Mouse (Mus musculus): ENCODE results near the gene Siah1b. TPM values are rescaled to one million over a fixed set of nuclear protein-coding genes. Genes with fewer than 3 reads are reported as not detected.
A peak's percentile ranks its signal among the peaks of the same experiment; 100 is the strongest.

Siah1b gene
- total and polyA plus RNA-seq, 3 experiments: 17.5 to 20.6 (median 19.3) TPM

DNA sequence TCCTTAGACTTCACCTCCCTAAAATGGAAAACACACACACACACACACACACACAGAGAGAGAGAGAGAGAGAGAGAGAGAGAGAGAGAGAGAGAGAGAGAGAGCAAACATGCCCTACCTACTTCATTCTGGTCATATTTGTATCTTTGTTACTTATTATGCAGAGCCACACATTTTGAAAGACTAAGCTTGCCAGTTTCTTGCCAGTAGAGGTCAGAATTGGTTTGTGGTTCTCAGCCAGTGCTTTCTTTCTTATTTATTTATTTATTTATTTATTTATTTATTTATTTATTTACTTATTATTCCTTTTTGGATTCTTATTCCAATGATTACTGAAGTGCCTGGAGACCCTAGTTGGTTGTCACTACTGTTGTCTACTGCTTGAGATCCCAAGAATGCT is 25.2 kb upstream of the Siah1b start:
- Histone ChIP-seq H3K27me3 (ENCODE audit: insufficient read depth, low read length) (no peaks in the 10 kb centered on the region), H3K4me1 (ENCODE audit: insufficient read depth, low read depth, low read length) (peaks cover 24% of the 10 kb centered on the region), H3K36me3 (replicated peaks) (no peaks in the 10 kb centered on the region), H3K9me3 (replicated peaks) (no peaks in the 10 kb centered on the region), H3K4me3 (ENCODE audit: low read depth, low read length) (no peak overlapping the region)
- peak; percentile 22; the same call in 1 of the 2 replicates for ATAC-seq (ENCODE audit: extremely low read depth, insufficient number of reproducible peaks, low FRiP score, poor library complexity, severe bottlenecking)
- DNase-seq (ENCODE audit: low spot score): no peak
- no peak for TF ChIP-seq GATA2 (IDR thresholded peaks at IDR 0.05; ENCODE audit: borderline replicate concordance, low read depth, low read length)
- no peak for TF ChIP-seq TAL1 (conservative IDR thresholded peaks at IDR 0.05; ENCODE audit: low read depth, low read length)
- TF ChIP-seq CTCF (IDR thresholded peaks at IDR 0.05; ENCODE audit: low read depth, low read length): no peak
- TF ChIP-seq POLR2AphosphoS5 (IDR thresholded peaks at IDR 0.05; ENCODE audit: insufficient replicate concordance, low read depth, low read length): no peak
- TF ChIP-seq GATA1 (IDR thresholded peaks at IDR 0.05; ENCODE audit: borderline replicate concordance, low read length): no peak

GRCm38 (mm10) chrX:164095838-164096237 is 19.5 kb upstream of the Siah1b start:
- Histone ChIP-seq H3K27me3 (ENCODE audit: insufficient read depth, low read length) (no peaks in the 10 kb centered on the region), H3K4me1 (ENCODE audit: insufficient read depth, low read depth, low read length) (peaks cover 38% of the 10 kb centered on the region), H3K9me3 (replicated peaks) (no peaks in the 10 kb centered on the region), H3K36me3 (replicated peaks) (no peaks in the 10 kb centered on the region), H3K4me3 (ENCODE audit: low read depth, low read length) (no peak overlapping the region)
- TF ChIP-seq TAL1 (conservative IDR thresholded peaks at IDR 0.05; ENCODE audit: low read depth, low read length) (no peak), GATA1 (IDR thresholded peaks at IDR 0.05; ENCODE audit: borderline replicate concordance, low read length) (no peak), GATA2 (IDR thresholded peaks at IDR 0.05; ENCODE audit: borderline replicate concordance, low read depth, low read length) (no peak), CTCF (IDR thresholded peaks at IDR 0.05; ENCODE audit: low read depth, low read length) (no peak), POLR2AphosphoS5 (IDR thresholded peaks at IDR 0.05; ENCODE audit: insufficient replicate concordance, low read depth, low read length) (no peak)
- DNase-seq (ENCODE audit: low spot score): no peak
- no peak for ATAC-seq (ENCODE audit: extremely low read depth, insufficient number of reproducible peaks, low FRiP score, poor library complexity, severe bottlenecking)

- ATAC-seq (ENCODE audit: extremely low read depth, insufficient number of reproducible peaks, low FRiP score, poor library complexity, severe bottlenecking) (peak; percentile 24; the same call in 1 of the 2 replicates), DNase-seq (ENCODE audit: low spot score) (no peak)
- Histone ChIP-seq H3K27me3 (ENCODE audit: insufficient read depth, low read length) (no peaks in the 10 kb centered on the region), H3K9me3 (replicated peaks) (no peaks in the 10 kb centered on the region), H3K4me1 (ENCODE audit: insufficient read depth, low read depth, low read length) (peaks cover 52% of the 10 kb centered on the region), H3K36me3 (replicated peaks) (no peaks in the 10 kb centered on the region), H3K4me3 (ENCODE audit: low read depth, low read length) (no peak overlapping the region; the same call in 1 of the 2 replicates)
- TF ChIP-seq GATA2 (IDR thresholded peaks at IDR 0.05; ENCODE audit: borderline replicate concordance, low read depth, low read length) (no peak), GATA1 (IDR thresholded peaks at IDR 0.05; ENCODE audit: borderline replicate concordance, low read length) (no peak), POLR2AphosphoS5 (IDR thresholded peaks at IDR 0.05; ENCODE audit: insufficient replicate concordance, low read depth, low read length) (no peak), TAL1 (conservative IDR thresholded peaks at IDR 0.05; ENCODE audit: low read depth, low read length) (no peak), CTCF (IDR thresholded peaks at IDR 0.05; ENCODE audit: low read depth, low read length) (no peak)
Measured at GRCm38 (mm10) chrX:164093435-164093834, 17.1 kb upstream of the Siah1b start.

DNA sequence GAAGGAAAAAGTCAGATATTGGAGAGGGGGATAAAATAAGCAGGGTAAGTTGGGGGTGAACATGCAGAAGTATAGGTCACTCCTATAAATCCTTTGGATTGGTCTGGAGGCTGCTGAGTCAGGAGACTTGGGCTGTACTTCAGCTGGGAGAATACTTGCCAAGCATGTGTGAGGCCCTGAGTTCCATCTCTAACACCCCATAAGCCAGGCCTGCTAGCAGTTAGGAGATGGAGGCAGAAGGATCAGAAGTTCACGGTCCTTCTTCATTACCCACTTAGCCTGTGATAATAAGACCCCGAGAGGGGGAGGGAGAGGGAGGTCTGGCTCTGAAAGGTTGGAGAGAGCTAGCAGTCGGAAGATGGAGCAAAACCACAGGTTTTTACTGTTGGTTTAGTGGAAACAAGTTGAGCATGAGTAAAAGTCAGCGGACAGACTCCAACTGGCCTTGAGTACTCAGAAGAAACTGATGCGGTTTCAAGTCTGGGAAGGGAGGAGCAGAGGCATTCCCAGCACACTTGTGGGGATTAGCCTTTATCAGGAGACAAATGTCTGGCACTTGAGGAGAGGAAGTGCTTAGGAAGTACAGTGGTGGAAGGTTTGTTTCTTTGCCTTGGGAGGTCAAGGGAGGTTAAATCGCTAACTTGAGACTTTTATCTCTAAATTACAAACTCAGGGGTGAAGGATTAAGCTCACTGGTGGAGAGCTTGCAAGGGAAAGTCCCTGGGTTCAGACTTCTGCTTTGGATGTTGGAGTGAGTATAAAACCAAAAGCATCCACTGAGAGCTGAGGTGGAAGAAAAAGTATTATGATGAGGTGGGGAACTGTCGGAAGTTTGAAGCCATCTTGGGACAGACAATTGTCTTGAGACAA is 16.2 kb upstream of the Siah1b start:
- TF ChIP-seq GATA2 (IDR thresholded peaks at IDR 0.05; ENCODE audit: borderline replicate concordance, low read depth, low read length) (no peak), CTCF (IDR thresholded peaks at IDR 0.05; ENCODE audit: low read depth, low read length) (no peak), GATA1 (IDR thresholded peaks at IDR 0.05; ENCODE audit: borderline replicate concordance, low read length) (no peak)
- Histone ChIP-seq H3K27me3 (ENCODE audit: insufficient read depth, low read length) (no peaks in the 10 kb centered on the region), H3K9me3 (replicated peaks) (no peaks in the 10 kb centered on the region), H3K4me3 (ENCODE audit: low read depth, low read length) (no peak overlapping the region; the same call in 1 of the 2 replicates), H3K36me3 (replicated peaks) (no peaks in the 10 kb centered on the region), H3K4me1 (ENCODE audit: insufficient read depth, low read depth, low read length) (peaks cover 54% of the 10 kb centered on the region)
- ATAC-seq (ENCODE audit: extremely low read depth, insufficient number of reproducible peaks, low FRiP score, poor library complexity, severe bottlenecking) (0 out of 2 replicates have a peak, but pooled peaks have one; percentile 28), DNase-seq (ENCODE audit: low spot score) (no peak)

- ATAC-seq (ENCODE audit: extremely low read depth, insufficient number of reproducible peaks, low FRiP score, poor library complexity, severe bottlenecking) (no peak), DNase-seq (ENCODE audit: low spot score) (no peak)
- no peak for TF ChIP-seq CTCF (IDR thresholded peaks at IDR 0.05; ENCODE audit: low read depth, low read length)
- no peak for TF ChIP-seq POLR2AphosphoS5 (IDR thresholded peaks at IDR 0.05; ENCODE audit: insufficient replicate concordance, low read depth, low read length)
- TF ChIP-seq TAL1 (conservative IDR thresholded peaks at IDR 0.05; ENCODE audit: low read depth, low read length): no peak
- TF ChIP-seq GATA1 (IDR thresholded peaks at IDR 0.05; ENCODE audit: borderline replicate concordance, low read length): no peak
- TF ChIP-seq GATA2 (IDR thresholded peaks at IDR 0.05; ENCODE audit: borderline replicate concordance, low read depth, low read length): no peak
- H3K27me3 ChIP-seq (ENCODE audit: insufficient read depth, low read length): no peaks in the 10 kb centered on the region
- no peak overlapping the region for H3K4me3 ChIP-seq (ENCODE audit: low read depth, low read length)
- H3K9me3 ChIP-seq (replicated peaks): no peaks in the 10 kb centered on the region
- H3K36me3 ChIP-seq (replicated peaks): no peaks in the 10 kb centered on the region
- peaks cover 57% of the 10 kb centered on the region for H3K4me1 ChIP-seq (ENCODE audit: insufficient read depth, low read depth, low read length)
Measured at GRCm38 (mm10) chrX:164089916-164090315, 13.6 kb upstream of the Siah1b start.

- ATAC-seq (ENCODE audit: extremely low read depth, insufficient number of reproducible peaks, low FRiP score, poor library complexity, severe bottlenecking): peak; percentile 17; the same call in 1 of the 2 replicates
Measured at GRCm38 (mm10) chrX:164088582-164088981, 12.3 kb upstream of the Siah1b start, which contains the start of gene Cltrn. Gene Cltrn (plus strand): TSS chrX:164088830.

More at GRCm38 (mm10) chrX:164088582-164088981, 12.3 kb upstream of the Siah1b start, which contains the start of gene Cltrn:
- TF ChIP-seq GATA1 (IDR thresholded peaks at IDR 0.05; ENCODE audit: borderline replicate concordance, low read length) (no peak), CTCF (IDR thresholded peaks at IDR 0.05; ENCODE audit: low read depth, low read length) (no peak), POLR2AphosphoS5 (IDR thresholded peaks at IDR 0.05; ENCODE audit: insufficient replicate concordance, low read depth, low read length) (no peak), GATA2 (IDR thresholded peaks at IDR 0.05; ENCODE audit: borderline replicate concordance, low read depth, low read length) (no peak), TAL1 (conservative IDR thresholded peaks at IDR 0.05; ENCODE audit: low read depth, low read length) (no peak)
- Histone ChIP-seq H3K36me3 (replicated peaks) (no peaks in the 10 kb centered on the region), H3K4me3 (ENCODE audit: low read depth, low read length) (no peak within 1 kb of the TSS; the same call in 1 of the 2 replicates), H3K4me1 (ENCODE audit: insufficient read depth, low read depth, low read length) (peaks cover 58% of the 10 kb centered on the region), H3K27me3 (ENCODE audit: insufficient read depth, low read length) (no peaks in the 10 kb centered on the region), H3K9me3 (replicated peaks) (no peaks in the 10 kb centered on the region)
- no peak for DNase-seq (ENCODE audit: low spot score)
